Mouse (Mus musculus): ENCODE measurements at regions not wholly inside any gene's neighbourhood (a gene's known extent, or its start where the extent isn't known, plus 50 kb on each side); places are given as distances from the start of the nearest gene placed in this dataset.
A peak's percentile ranks its signal among the peaks of the same experiment; 100 is the strongest.

GRCm38 (mm10) chr10:115025950-115026349 is 158.9 kb downstream of the Tph2 start:
- DNase-seq (ENCODE audit: low read depth, low spot score) = no peak

- DNase-seq (ENCODE audit: low read depth, low spot score) = no peak
These were observed 165.4 kb downstream of the Tph2 start for GRCm38 (mm10) chr10:115019443-115019842.

- no peak for DNase-seq (ENCODE audit: low read depth, low spot score)
These were observed 171.3 kb downstream of the Tph2 start for GRCm38 (mm10) chr10:115013491-115014001.

GRCm38 (mm10) chr10:115012922-115013321 is 171.9 kb downstream of the Tph2 start:
- no peak for DNase-seq (ENCODE audit: low read depth, low spot score)

GRCm38 (mm10) chr10:115012316-115012715 is 172.5 kb downstream of the Tph2 start:
- DNase-seq (ENCODE audit: low read depth, low spot score) = no peak

GRCm38 (mm10) chr10:115011911-115012310 is 172.9 kb downstream of the Tph2 start:
- no peak for DNase-seq (ENCODE audit: low read depth, low spot score)

GRCm38 (mm10) chr10:114996400-114996799 is 188.4 kb downstream of the Tph2 start:
- DNase-seq (ENCODE audit: low read depth, low spot score) = no peak

- no peak for DNase-seq (ENCODE audit: low read depth, low spot score)
These were observed 189.5 kb downstream of the Tph2 start for GRCm38 (mm10) chr10:114995211-114995908.

- DNase-seq (ENCODE audit: low read depth, low spot score) = no peak
These were observed 186.5 kb upstream of the Trhde start for GRCm38 (mm10) chr10:114988453-114989226.

- DNase-seq (ENCODE audit: low read depth, low spot score) = no peak
These were observed 170.3 kb upstream of the Trhde start for GRCm38 (mm10) chr10:114972364-114972763.

GRCm38 (mm10) chr10:114963656-114964055 is 161.5 kb upstream of the Trhde start:
- peak; percentile 13 for DNase-seq (ENCODE audit: low read depth, low spot score)

- DNase-seq (ENCODE audit: low read depth, low spot score) = no peak
These were observed 155.8 kb upstream of the Trhde start for GRCm38 (mm10) chr10:114957909-114958308.

GRCm38 (mm10) chr10:114956257-114956656 is 154.2 kb upstream of the Trhde start:
- no peak for DNase-seq (ENCODE audit: low read depth, low spot score)

- no peak for DNase-seq (ENCODE audit: low read depth, low spot score)
These were observed 153.5 kb upstream of the Trhde start for GRCm38 (mm10) chr10:114955608-114956007.

GRCm38 (mm10) chr10:114953358-114953757 is 151.3 kb upstream of the Trhde start:
- DNase-seq (ENCODE audit: low read depth, low spot score) = no peak

- no peak for DNase-seq (ENCODE audit: low read depth, low spot score)
These were observed 147.1 kb upstream of the Trhde start for GRCm38 (mm10) chr10:114949194-114949593.

- DNase-seq (ENCODE audit: low read depth, low spot score) = no peak
These were observed 122.6 kb upstream of the Trhde start for GRCm38 (mm10) chr10:114924746-114925145.

GRCm38 (mm10) chr10:114913971-114914370 is 111.9 kb upstream of the Trhde start:
- DNase-seq (ENCODE audit: low read depth, low spot score) = no peak

GRCm38 (mm10) chr10:114891916-114892315 is 89.8 kb upstream of the Trhde start:
- no peak for DNase-seq (ENCODE audit: low read depth, low spot score)

- DNase-seq (ENCODE audit: low read depth, low spot score) = no peak
These were observed 88.8 kb upstream of the Trhde start for GRCm38 (mm10) chr10:114890726-114891430.

- no peak for DNase-seq (ENCODE audit: low read depth, low spot score)
These were observed 69.1 kb upstream of the Trhde start for GRCm38 (mm10) chr10:114871201-114871600.

GRCm38 (mm10) chr10:114857166-114857565 is 55.1 kb upstream of the Trhde start:
- no peak for DNase-seq (ENCODE audit: low read depth, low spot score)
